Mouse (Mus musculus): ENCODE results near the gene Nxph2. TPM values are rescaled to one million over a fixed set of nuclear protein-coding genes. Genes with fewer than 3 reads are reported as not detected.

Gene Nxph2
- not detected in 2 replicates for total RNA-seq (2023)

GRCm38 (mm10) chr2:23320746-23321585, at the start of gene Nxph2:
Nxph2 (plus strand) TSS chr2:23321246.

Other genes starting within 250 kb of the Nxph2 start
- 7.0 and 8.2 TPM in 2 replicates for gene Mastl, start 165.2 kb upstream of the Nxph2 start, total RNA-seq (2023)
- 108 and 127 TPM in 2 replicates for gene Yme1l1, start 164.9 kb upstream of the Nxph2 start, total RNA-seq (2023)
- not detected in 2 replicates for gene 4931423N10Rik, start 113.8 kb upstream of the Nxph2 start, total RNA-seq (2023)

All from neutrophil, adult 65 days (primary cell).